Mouse (Mus musculus): ENCODE measurements around the gene N4bp2l1. TPM values are rescaled to one million over a fixed set of nuclear protein-coding genes. Genes with fewer than 3 reads are reported as not detected.

Gene N4bp2l1
- total and polyA plus RNA-seq, 2 experiments = 48.2 to 81.9 TPM

GRCm38 (mm10) chr5:150592186-150592903, 4.6 kb downstream of the N4bp2l1 start:
- Histone ChIP-seq H3K4me3 (ENCODE audit: insufficient read depth, low read depth, low read length) (peak overlapping the region; percentile 96), H3K36me3 (ENCODE audit: control insufficient read depth, insufficient read depth, low read length) (peaks cover 8% of the 10 kb centered on the region), H3K79me2 (ENCODE audit: control insufficient read depth, insufficient read depth, low read length) (peaks cover 35% of the 10 kb centered on the region; the same call in 1 of the 2 replicates), H3K27me3 (ENCODE audit: control insufficient read depth, insufficient read depth, low read length) (no peaks in the 10 kb centered on the region), H3K27ac (replicated peaks; ENCODE audit: insufficient read depth, low read depth, low read length) (peak overlapping the region; percentile 100), H3K9ac (ENCODE audit: low read depth, low read length) (peak overlapping the region; percentile 100), H3K4me1 (ENCODE audit: control insufficient read depth, insufficient read depth, low read length) (peaks cover 24% of the 10 kb centered on the region)
- TF ChIP-seq POLR2A (IDR thresholded peaks at IDR 0.05; ENCODE audit: extremely low read depth, insufficient read depth, low read length) = no peak
- TF ChIP-seq CTCF (IDR thresholded peaks at IDR 0.05; ENCODE audit: low read depth, low read length) = no peak
- DNase-seq (ENCODE audit: extremely low read depth, low read depth, low spot score) = peak; percentile 47
- 44% methylated on average over 13 of the region's 13 CpGs for WGBS

GRCm38 (mm10) chr5:150589945-150590344, 7.0 kb downstream of the N4bp2l1 start:
- Histone ChIP-seq H3K79me2 (ENCODE audit: control insufficient read depth, insufficient read depth, low read length) (peaks cover 40% of the 10 kb centered on the region; the same call in 1 of the 2 replicates), H3K27ac (replicated peaks; ENCODE audit: insufficient read depth, low read depth, low read length) (peak overlapping the region; percentile 2), H3K9ac (ENCODE audit: low read depth, low read length) (no peak overlapping the region), H3K4me3 (ENCODE audit: insufficient read depth, low read depth, low read length) (no peak overlapping the region), H3K4me1 (ENCODE audit: control insufficient read depth, insufficient read depth, low read length) (peaks cover 37% of the 10 kb centered on the region), H3K36me3 (ENCODE audit: control insufficient read depth, insufficient read depth, low read length) (peaks cover 8% of the 10 kb centered on the region), H3K27me3 (ENCODE audit: control insufficient read depth, insufficient read depth, low read length) (no peaks in the 10 kb centered on the region)
- no peak for DNase-seq (ENCODE audit: extremely low read depth, low read depth, low spot score)
- TF ChIP-seq CTCF (IDR thresholded peaks at IDR 0.05; ENCODE audit: low read depth, low read length) = no peak
- TF ChIP-seq POLR2A (IDR thresholded peaks at IDR 0.05; ENCODE audit: extremely low read depth, insufficient read depth, low read length) = no peak
- 79% methylated on average over 2 of the region's 2 CpGs for WGBS

- H3K27me3 ChIP-seq (ENCODE audit: control insufficient read depth, insufficient read depth, low read length) = no peaks in the 10 kb centered on the region
Measured at GRCm38 (mm10) chr5:150584337-150584729, 12.7 kb downstream of the N4bp2l1 start.

GRCm38 (mm10) chr5:150583622-150584336, 13.2 kb downstream of the N4bp2l1 start:
- H3K4me3 ChIP-seq (ENCODE audit: insufficient read depth, low read depth, low read length) = no peak overlapping the region
- H3K27ac ChIP-seq (replicated peaks; ENCODE audit: insufficient read depth, low read depth, low read length) = peak overlapping the region; percentile 70
- WGBS = 10% methylated on average over 5 of the region's 5 CpGs
- H3K36me3 ChIP-seq (ENCODE audit: control insufficient read depth, insufficient read depth, low read length) = no peaks in the 10 kb centered on the region
- H3K27me3 ChIP-seq (ENCODE audit: control insufficient read depth, insufficient read depth, low read length) = no peaks in the 10 kb centered on the region
- peak overlapping the region; percentile 31 for H3K9ac ChIP-seq (ENCODE audit: low read depth, low read length)
- peaks cover 50% of the 10 kb centered on the region for H3K4me1 ChIP-seq (ENCODE audit: control insufficient read depth, insufficient read depth, low read length)
- TF ChIP-seq CTCF (IDR thresholded peaks at IDR 0.05; ENCODE audit: low read depth, low read length) (no peak), POLR2A (IDR thresholded peaks at IDR 0.05; ENCODE audit: extremely low read depth, insufficient read depth, low read length) (no peak)
- H3K79me2 ChIP-seq (ENCODE audit: control insufficient read depth, insufficient read depth, low read length) = peaks cover 16% of the 10 kb centered on the region; the same call in 1 of the 2 replicates
- DNase-seq (ENCODE audit: extremely low read depth, low read depth, low spot score) = peak; percentile 100

More at GRCm38 (mm10) chr5:150584337-150584729, 12.7 kb downstream of the N4bp2l1 start:
- Histone ChIP-seq H3K79me2 (ENCODE audit: control insufficient read depth, insufficient read depth, low read length) (peaks cover 16% of the 10 kb centered on the region; the same call in 1 of the 2 replicates), H3K27ac (replicated peaks; ENCODE audit: insufficient read depth, low read depth, low read length) (peak overlapping the region; percentile 70), H3K4me1 (ENCODE audit: control insufficient read depth, insufficient read depth, low read length) (peaks cover 46% of the 10 kb centered on the region), H3K9ac (ENCODE audit: low read depth, low read length) (peak overlapping the region; percentile 25), H3K36me3 (ENCODE audit: control insufficient read depth, insufficient read depth, low read length) (no peaks in the 10 kb centered on the region), H3K4me3 (ENCODE audit: insufficient read depth, low read depth, low read length) (no peak overlapping the region)
- peak; percentile 85 for DNase-seq (ENCODE audit: extremely low read depth, low read depth, low spot score)
- TF ChIP-seq POLR2A (IDR thresholded peaks at IDR 0.05; ENCODE audit: extremely low read depth, insufficient read depth, low read length) (no peak), CTCF (IDR thresholded peaks at IDR 0.05; ENCODE audit: low read depth, low read length) (peak; percentile 76)
- 21% methylated on average over 6 of the region's 6 CpGs for WGBS

GRCm38 (mm10) chr5:150583181-150583580, 13.8 kb downstream of the N4bp2l1 start:
- WGBS = 28% methylated on average over 5 of the region's 5 CpGs
- DNase-seq (ENCODE audit: extremely low read depth, low read depth, low spot score) = no peak
- Histone ChIP-seq H3K27me3 (ENCODE audit: control insufficient read depth, insufficient read depth, low read length) (no peaks in the 10 kb centered on the region), H3K36me3 (ENCODE audit: control insufficient read depth, insufficient read depth, low read length) (no peaks in the 10 kb centered on the region), H3K79me2 (ENCODE audit: control insufficient read depth, insufficient read depth, low read length) (peaks cover 11% of the 10 kb centered on the region; the same call in 1 of the 2 replicates), H3K4me3 (ENCODE audit: insufficient read depth, low read depth, low read length) (no peak overlapping the region), H3K9ac (ENCODE audit: low read depth, low read length) (peak overlapping the region; percentile 31; the same call in 1 of the 2 replicates), H3K27ac (replicated peaks; ENCODE audit: insufficient read depth, low read depth, low read length) (peak overlapping the region; percentile 54), H3K4me1 (ENCODE audit: control insufficient read depth, insufficient read depth, low read length) (peaks cover 49% of the 10 kb centered on the region)
- TF ChIP-seq POLR2A (IDR thresholded peaks at IDR 0.05; ENCODE audit: extremely low read depth, insufficient read depth, low read length) = no peak
